Mouse (Mus musculus) embryo, embryonic 9.5 days (tissue): ENCODE results near the gene Asic2.
"Not testable (repeated sequence)": the region's sequence is repeated elsewhere in the genome, so short reads cannot be mapped to it uniquely, and the experiment has no call there.

ENCODE experiments used
- DNase-seq: peaks from one replicate; pipeline ENCODE4 v3.0.0-alpha.2; 2017; ENCODE audit errors: extremely low spot score

The Asic2 gene

GRCm38 (mm10) chr11:81350498-81350897 lies 617.8 kb downstream of the Asic2 start:
- DNase-seq: not testable (repeated sequence)

GRCm38 (mm10) chr11:81331977-81332376 lies 636.3 kb downstream of the Asic2 start:
- DNase-seq: no peak

GRCm38 (mm10) chr11:81330982-81331381 lies 637.3 kb downstream of the Asic2 start:
- DNase-seq: no peak

GRCm38 (mm10) chr11:81328088-81328487 lies 640.2 kb downstream of the Asic2 start:
- DNase-seq: no peak

- no peak for DNase-seq
These were observed 645.1 kb downstream of the Asic2 start for GRCm38 (mm10) chr11:81323146-81323545.

GRCm38 (mm10) chr11:81322466-81322865 lies 645.8 kb downstream of the Asic2 start:
- DNase-seq: no peak

GRCm38 (mm10) chr11:81290041-81290440 lies 678.2 kb downstream of the Asic2 start:
- DNase-seq: no peak

GRCm38 (mm10) chr11:81283185-81283584 lies 685.1 kb downstream of the Asic2 start:
- DNase-seq: no peak

GRCm38 (mm10) chr11:81280070-81280469 lies 688.2 kb downstream of the Asic2 start:
- DNase-seq: peak; percentile 33

- DNase-seq: no peak
These were observed 690.9 kb downstream of the Asic2 start for GRCm38 (mm10) chr11:81277406-81277805.

GRCm38 (mm10) chr11:81272677-81273418 lies 695.4 kb downstream of the Asic2 start:
- no peak for DNase-seq

GRCm38 (mm10) chr11:81271422-81271821 lies 696.8 kb downstream of the Asic2 start:
- no peak for DNase-seq

GRCm38 (mm10) chr11:81270518-81270917 lies 697.7 kb downstream of the Asic2 start:
- DNase-seq: no peak

GRCm38 (mm10) chr11:81263757-81264156 lies 704.5 kb downstream of the Asic2 start:
- no peak for DNase-seq

GRCm38 (mm10) chr11:81263193-81263592 lies 705.1 kb downstream of the Asic2 start:
- no peak for DNase-seq

- no peak for DNase-seq
These were observed 707.0 kb downstream of the Asic2 start for GRCm38 (mm10) chr11:81261259-81261658.

- DNase-seq: not testable (repeated sequence)
These were observed 727.1 kb downstream of the Asic2 start for GRCm38 (mm10) chr11:81241183-81241582.

GRCm38 (mm10) chr11:81239966-81240681 lies 728.1 kb downstream of the Asic2 start:
- peak; percentile 39 for DNase-seq

GRCm38 (mm10) chr11:81239091-81239490 lies 729.2 kb downstream of the Asic2 start:
- DNase-seq: no peak

- DNase-seq: no peak
These were observed 732.2 kb downstream of the Asic2 start for GRCm38 (mm10) chr11:81236070-81236469.

GRCm38 (mm10) chr11:81223361-81223760 lies 744.9 kb downstream of the Asic2 start:
- DNase-seq: no peak

- DNase-seq: no peak
These were observed 747.5 kb downstream of the Asic2 start for GRCm38 (mm10) chr11:81220786-81221185.

GRCm38 (mm10) chr11:81205471-81205870 lies 762.8 kb downstream of the Asic2 start:
- no peak for DNase-seq
